Mouse (Mus musculus) spleen, adult 2 months (tissue): Measurements from ENCODE around the gene 2200002D01Rik.

Experiments used
- CTCF ChIP-seq: fragments of 200-500 bp; IDR thresholded peaks from 2 replicates; pipeline ENCODE4 v1.5.1; 2011; ENCODE audit warnings: mild to moderate bottlenecking, inconsistent platforms; ENCODE audit not compliant: insufficient read depth, insufficient read length, insufficient replicate concordance; ENCODE audit errors: extremely low read depth
- POLR2A ChIP-seq: fragments of 200-500 bp; IDR thresholded peaks from 2 replicates; pipeline ENCODE4 v1.6.1; 2011; ENCODE audit warnings: low read depth, low read length, inconsistent platforms

GRCm38 (mm10) chr7:29247314-29247700 is 959 bp downstream of the 2200002D01Rik start:
- TF ChIP-seq POLR2A: no peak
- peak; percentile 94 for TF ChIP-seq CTCF
